Mouse (Mus musculus) forebrain, embryonic 14.5 days (tissue): ENCODE results near the gene Ube2v1. TPM values are rescaled to one million over a fixed set of nuclear protein-coding genes. Genes with fewer than 3 reads are reported as not detected.

ENCODE experiments used
- ATAC-seq: fragments of 200-750 bp; cut with Nextera tagmentation; 2 replicates; pipeline ENCODE4 v1.8.0; 2017; ENCODE audit warnings: mild to moderate bottlenecking, moderate library complexity
- DNase-seq: peaks from one replicate; pipeline ENCODE4 v3.0.0-alpha.2; 2015; ENCODE audit warnings: low spot score
- H3K27ac ChIP-seq: fragments of 300-500 bp; sonication (generic); 2 replicates; pipeline ENCODE4 v1.5.1; 2014; ENCODE audit warnings: low read depth, mild to moderate bottlenecking, control low read depth, low read length, moderate library complexity
- H3K27me3 ChIP-seq: fragments of 300-500 bp; sonication (generic); replicated peaks from 2 replicates; pipeline ENCODE4 v1.6.1; 2014; ENCODE audit warnings: low read length, control low read depth, mixed read lengths; ENCODE audit not compliant: control insufficient read depth, insufficient read depth
- H3K36me3 ChIP-seq: fragments of 300-500 bp; sonication (generic); 2 replicates; pipeline ENCODE4 v1.6.1; 2014; ENCODE audit warnings: low read length, control low read depth; ENCODE audit not compliant: control insufficient read depth, insufficient read depth
- H3K4me1 ChIP-seq: fragments of 300-500 bp; sonication (generic); 2 replicates; pipeline ENCODE4 v1.6.1; 2014; ENCODE audit warnings: antibody characterized with exemption, low read length, control low read depth; ENCODE audit not compliant: control insufficient read depth, insufficient read depth
- H3K4me2 ChIP-seq: fragments of 300-500 bp; sonication (generic); 2 replicates; pipeline ENCODE4 v1.6.1; 2014; ENCODE audit warnings: mild to moderate bottlenecking, control low read depth, low read length
- H3K4me3 ChIP-seq: fragments of 300-500 bp; sonication (generic); 2 replicates; pipeline ENCODE4 v1.5.1; 2014; ENCODE audit warnings: low read depth, low read length, control low read depth
- H3K9ac ChIP-seq: fragments of 300-500 bp; sonication (generic); 2 replicates; pipeline ENCODE4 v1.6.1; 2014; ENCODE audit warnings: mild to moderate bottlenecking, low read length, control low read depth, moderate library complexity
- H3K9me3 ChIP-seq: fragments of 300-500 bp; sonication (generic); replicated peaks from 2 replicates; pipeline ENCODE4 v1.6.1; 2016; ENCODE audit warnings: low read length, control low read depth, mixed read lengths; ENCODE audit not compliant: control insufficient read depth
- WGBS: fragments of 180-500 bp; shearing (Covaris S2); extraction: QIAGEN DNeasy Blood & Tissue Kit; methylation state at CpG from one replicate; pipeline ENCODE4 v1.1.7; 2014; 5-methylcytosine and 5-hydroxymethylcytosine counted together
- polyA plus RNA-seq: library from polyadenylated mRNA; unstranded; fragments of >200 nt; fragmentation: Nextera tagmentation; extraction: Ambion mirVana; gene quantifications from 2 replicates; pipeline ENCODE4 v1.2.1, GENCODE M21; 2014

The Ube2v1 gene
- polyA plus RNA-seq, 1 experiment from 2014 or later, result 238 TPM

- Histone ChIP-seq H3K27me3 (no peaks in the 10 kb centered on the region), H3K36me3 (peaks cover 26% of the 10 kb centered on the region), H3K4me3 (no peak overlapping the region), H3K4me1 (no peaks in the 10 kb centered on the region), H3K9me3 (no peaks in the 10 kb centered on the region), H3K4me2 (no peak overlapping the region), H3K27ac (no peak overlapping the region), H3K9ac (no peak overlapping the region)
- WGBS, result 32% methylated on average over 11 of the region's 11 CpGs
- ATAC-seq (peak; percentile 87), DNase-seq (peak; percentile 88)
These were observed 26.6 kb downstream of the Ube2v1 start for GRCm38 (mm10) chr2:167605178-167605794.

DNA sequence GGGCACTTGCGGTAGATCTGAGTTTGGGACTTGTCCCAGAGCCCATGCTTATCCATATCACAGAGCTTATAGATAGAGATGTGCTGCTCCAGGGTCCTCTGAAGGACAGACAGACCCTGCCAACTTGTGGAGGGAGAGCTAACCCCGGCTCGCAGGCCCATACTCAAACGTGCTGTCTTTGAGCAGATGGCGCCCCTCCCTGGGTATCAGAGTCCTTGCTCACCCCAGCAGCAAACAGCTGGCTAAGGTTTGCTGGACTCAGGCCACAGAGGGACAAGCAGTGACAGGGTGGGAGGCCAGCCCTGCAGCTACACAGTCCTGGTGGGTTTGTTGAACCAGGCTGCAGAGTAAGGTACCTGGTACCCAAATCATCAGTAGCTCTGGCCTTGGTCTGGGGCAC lies 28.9 kb downstream of the Ube2v1 start:
- no peak for ATAC-seq
- 59% methylated on average over 5 of the region's 5 CpGs for WGBS

GRCm38 (mm10) chr2:167602364-167602763 lies 29.5 kb downstream of the Ube2v1 start:
- no peak overlapping the region for H3K4me3 ChIP-seq
- ATAC-seq (no peak), DNase-seq (no peak)
- H3K27ac ChIP-seq, result no peak overlapping the region
- 69% methylated on average over 2 of the region's 2 CpGs for WGBS
- H3K27me3 ChIP-seq, result no peaks in the 10 kb centered on the region
- H3K9ac ChIP-seq, result no peak overlapping the region
- no peak overlapping the region for H3K4me2 ChIP-seq
- no peaks in the 10 kb centered on the region for H3K9me3 ChIP-seq
- H3K4me1 ChIP-seq, result peaks cover 2% of the 10 kb centered on the region; the same call in 1 of the 2 replicates
- peaks cover 10% of the 10 kb centered on the region for H3K36me3 ChIP-seq

More for the DNA sequence above, 28.9 kb downstream of the Ube2v1 start:
- H3K27ac ChIP-seq, result no peak overlapping the region
- no peak overlapping the region for H3K9ac ChIP-seq
- H3K4me2 ChIP-seq, result no peak overlapping the region
- no peaks in the 10 kb centered on the region for H3K4me1 ChIP-seq
- no peaks in the 10 kb centered on the region for H3K9me3 ChIP-seq
- no peaks in the 10 kb centered on the region for H3K27me3 ChIP-seq
- H3K4me3 ChIP-seq, result no peak overlapping the region
- peaks cover 13% of the 10 kb centered on the region for H3K36me3 ChIP-seq
- no peak for DNase-seq

GRCm38 (mm10) chr2:167600481-167600995 lies 31.4 kb downstream of the Ube2v1 start:
- no peaks in the 10 kb centered on the region for H3K9me3 ChIP-seq
- no peaks in the 10 kb centered on the region for H3K27me3 ChIP-seq
- H3K9ac ChIP-seq, result no peak overlapping the region
- ATAC-seq (no peak), DNase-seq (no peak)
- peaks cover 5% of the 10 kb centered on the region; the same call in 1 of the 2 replicates for H3K4me1 ChIP-seq
- H3K4me2 ChIP-seq, result no peak overlapping the region
- WGBS, result 77% methylated on average over 8 of the region's 8 CpGs
- no peak overlapping the region for H3K27ac ChIP-seq
- H3K4me3 ChIP-seq, result no peak overlapping the region
- H3K36me3 ChIP-seq, result no peaks in the 10 kb centered on the region

- Histone ChIP-seq H3K9ac (no peak overlapping the region), H3K4me3 (no peak overlapping the region), H3K27ac (no peak overlapping the region), H3K27me3 (no peaks in the 10 kb centered on the region), H3K4me1 (peaks cover 5% of the 10 kb centered on the region; the same call in 1 of the 2 replicates), H3K36me3 (no peaks in the 10 kb centered on the region), H3K4me2 (no peak overlapping the region), H3K9me3 (no peaks in the 10 kb centered on the region)
- no peak for DNase-seq
- 68% methylated on average over 6 of the region's 6 CpGs for WGBS
- no peak for ATAC-seq
These were observed 32.0 kb downstream of the Ube2v1 start for GRCm38 (mm10) chr2:167599917-167600316.

DNA sequence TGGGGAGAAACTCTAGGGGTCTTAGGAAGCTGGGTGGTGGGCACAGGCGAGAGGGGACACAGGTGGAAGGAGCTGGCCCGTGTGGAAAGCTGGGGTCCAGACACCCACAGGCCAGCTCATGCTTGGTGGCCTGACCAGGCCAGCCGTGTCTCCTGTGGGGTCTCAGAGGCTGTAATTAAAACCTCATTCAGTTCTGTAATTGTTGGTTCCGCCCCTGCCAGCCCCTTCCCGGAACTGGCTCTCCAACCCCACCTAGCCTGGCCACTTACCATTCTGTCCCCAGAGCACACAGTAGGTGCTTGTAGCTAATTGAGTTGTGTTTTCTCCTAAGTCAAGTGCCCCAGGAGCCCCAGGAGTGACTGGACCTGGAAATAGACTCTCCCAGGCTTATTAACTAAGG lies 32.7 kb downstream of the Ube2v1 start:
- Histone ChIP-seq H3K4me3 (no peak overlapping the region), H3K4me1 (peaks cover 5% of the 10 kb centered on the region; the same call in 1 of the 2 replicates), H3K9ac (no peak overlapping the region), H3K27me3 (no peaks in the 10 kb centered on the region), H3K36me3 (no peaks in the 10 kb centered on the region), H3K4me2 (no peak overlapping the region), H3K9me3 (no peaks in the 10 kb centered on the region), H3K27ac (no peak overlapping the region)
- WGBS, result 77% methylated on average over 5 of the region's 5 CpGs
- no peak for DNase-seq
- ATAC-seq, result no peak

GRCm38 (mm10) chr2:167597492-167598186 lies 34.3 kb downstream of the Ube2v1 start:
- 36% methylated on average over 35 of the region's 40 CpGs for WGBS
- DNase-seq, result no peak
- Histone ChIP-seq H3K27me3 (no peaks in the 10 kb centered on the region), H3K4me1 (peaks cover 5% of the 10 kb centered on the region; the same call in 1 of the 2 replicates), H3K4me2 (peak overlapping the region; percentile 37; the same call in 1 of the 2 replicates), H3K36me3 (no peaks in the 10 kb centered on the region), H3K27ac (no peak overlapping the region), H3K4me3 (0 out of 2 replicates have a peak overlapping the region, but pooled peaks have one; percentile 4), H3K9ac (peak overlapping the region; percentile 40; the same call in 1 of the 2 replicates), H3K9me3 (no peaks in the 10 kb centered on the region)
- peak; percentile 44; the same call in 1 of the 2 replicates for ATAC-seq

- no peak for DNase-seq
- no peak for ATAC-seq
These were observed 35.0 kb downstream of the Ube2v1 start for GRCm38 (mm10) chr2:167596726-167597491.

More at GRCm38 (mm10) chr2:167596726-167597491, 35.0 kb downstream of the Ube2v1 start:
- Histone ChIP-seq H3K4me2 (peak overlapping the region; percentile 37; the same call in 1 of the 2 replicates), H3K4me3 (0 out of 2 replicates have a peak overlapping the region, but pooled peaks have one; percentile 4), H3K9me3 (no peaks in the 10 kb centered on the region), H3K27ac (no peak overlapping the region), H3K4me1 (peaks cover 5% of the 10 kb centered on the region; the same call in 1 of the 2 replicates), H3K9ac (peak overlapping the region; percentile 40; the same call in 1 of the 2 replicates), H3K27me3 (no peaks in the 10 kb centered on the region), H3K36me3 (no peaks in the 10 kb centered on the region)
- WGBS, result 41% methylated on average over 26 of the region's 27 CpGs
